Mouse (Mus musculus): ENCODE results near the gene Map4k3. TPM values are rescaled to one million over a fixed set of nuclear protein-coding genes. Genes with fewer than 3 reads are reported as not detected.
"Not testable (repeated sequence)": the region's sequence is repeated elsewhere in the genome, so short reads cannot be mapped to it uniquely, and the experiment has no call there.

Gene Map4k3
- total and polyA plus RNA-seq, 3 experiments: 3.2 to 4.1 TPM; not detected in 1

GRCm38 (mm10) chr17:80761191-80761590 lies 32.9 kb upstream of the Map4k3 start:
- H3K27me3 ChIP-seq (ENCODE audit: control insufficient read depth in 1 of 2, insufficient read depth in 2 of 2, low read length in 2 of 2); H3K9me3 ChIP-seq (replicated peaks; ENCODE audit: insufficient read depth, low read length); H3K79me2 ChIP-seq (ENCODE audit: control insufficient read depth, insufficient read depth, low read length, poor library complexity); H3K36me3 ChIP-seq (ENCODE audit: control insufficient read depth in 1 of 2, insufficient read depth in 2 of 2, low read length in 2 of 2); DNase-seq (ENCODE audit: low read depth, low spot score); H3K27ac ChIP-seq (ENCODE audit: control insufficient read depth, low read depth, low read length); H3K4me1 ChIP-seq (ENCODE audit: control insufficient read depth in 1 of 2, insufficient read depth in 2 of 2, low read length in 2 of 2); H3K4me3 ChIP-seq (ENCODE audit: control insufficient read depth in 1 of 2, insufficient read depth in 1 of 2, low read depth in 2 of 2, low read length in 2 of 2); H3K9ac ChIP-seq (ENCODE audit: control insufficient read depth, low read depth, low read length, poor library complexity, severe bottlenecking): not testable (repeated sequence)
- peak; percentile 66 for TF ChIP-seq ZNF384 (IDR thresholded peaks at IDR 0.05; ENCODE audit: low read depth, low read length)

DNA sequence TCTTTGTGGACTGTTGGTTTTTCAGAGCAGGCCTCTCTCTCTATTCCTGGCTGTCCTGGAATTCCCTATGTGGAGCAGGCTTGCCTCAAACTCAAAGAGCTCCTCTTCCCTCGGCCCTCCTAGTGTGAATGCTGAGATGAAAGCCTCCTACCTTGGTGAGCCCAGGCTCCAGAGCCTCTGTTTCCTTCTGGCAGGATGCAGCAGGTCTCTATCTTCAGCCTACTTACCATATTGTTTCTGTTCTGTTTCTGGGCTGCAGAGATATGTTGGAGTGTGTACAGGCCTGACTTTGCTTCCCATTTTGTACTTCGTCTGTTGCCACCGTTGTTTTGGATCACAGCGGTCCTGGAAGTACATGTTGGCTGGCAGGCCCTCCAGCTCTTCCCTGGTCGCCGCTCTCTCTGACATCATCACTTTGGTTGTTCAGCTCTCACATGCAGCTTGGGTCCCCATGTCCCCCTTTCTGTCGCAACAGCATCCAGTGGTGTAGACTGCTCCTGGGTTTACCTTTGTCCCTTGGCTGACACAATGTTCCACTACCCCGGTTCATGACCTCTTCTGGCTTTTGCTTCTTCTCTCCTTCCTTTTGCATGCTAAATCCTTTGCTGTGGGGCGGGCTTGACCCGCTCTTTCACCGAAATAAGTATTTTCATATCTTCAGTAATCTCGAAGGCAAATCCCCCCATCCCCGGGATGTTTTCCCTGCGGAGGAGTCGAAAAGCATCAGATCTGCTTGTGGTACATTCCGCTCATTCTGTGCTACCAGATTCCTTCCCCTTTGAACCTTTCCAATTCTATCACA lies 32.3 kb upstream of the Map4k3 start:
- no peak overlapping the region for H3K27ac ChIP-seq (ENCODE audit: control insufficient read depth, low read depth, low read length)
- peaks cover 0 to 5% of the 10 kb centered on the region in 2 experiments; a peak in 2 of 4 replicates for H3K36me3 ChIP-seq (ENCODE audit: control insufficient read depth in 1 of 2, insufficient read depth in 2 of 2, low read length in 2 of 2)

GRCm38 (mm10) chr17:80756043-80756442 lies 27.8 kb upstream of the Map4k3 start:
- no peak for TF ChIP-seq POLR2A (IDR thresholded peaks at IDR 0.05; ENCODE audit: control insufficient read depth in 1 of 2, insufficient read depth in 1 of 2, low read depth in 1 of 2, low read length in 2 of 2, poor library complexity in 1 of 2)
- no peak for TF ChIP-seq BHLHE40 (IDR thresholded peaks at IDR 0.05; ENCODE audit: borderline replicate concordance, low read depth, low read length)
- TF ChIP-seq ETS1 (IDR thresholded peaks at IDR 0.05; ENCODE audit: low read depth, low read length): no peak
- no peak for TF ChIP-seq E2F4 (IDR thresholded peaks at IDR 0.05; ENCODE audit: borderline replicate concordance, low read depth, low read length)
- no peak for TF ChIP-seq ELF1 (IDR thresholded peaks at IDR 0.05; ENCODE audit: low read depth, low read length)
- TF ChIP-seq MAZ (IDR thresholded peaks at IDR 0.05; ENCODE audit: low read depth, low read length): no peak
- no peak for DNase-seq (ENCODE audit: low read depth, low spot score)
- H3K9me3 ChIP-seq (replicated peaks; ENCODE audit: insufficient read depth, low read length): no peaks in the 10 kb centered on the region
- H3K36me3 ChIP-seq (ENCODE audit: control insufficient read depth in 1 of 2, insufficient read depth in 2 of 2, low read length in 2 of 2): no peaks in the 10 kb centered on the region
- no peaks in the 10 kb centered on the region for H3K79me2 ChIP-seq (ENCODE audit: control insufficient read depth, insufficient read depth, low read length, poor library complexity)
- H3K4me3 ChIP-seq (ENCODE audit: control insufficient read depth in 1 of 2, insufficient read depth in 1 of 2, low read depth in 2 of 2, low read length in 2 of 2): no peak overlapping the region
- no peak overlapping the region for H3K27ac ChIP-seq (ENCODE audit: control insufficient read depth, low read depth, low read length)
- H3K27me3 ChIP-seq (ENCODE audit: control insufficient read depth in 1 of 2, insufficient read depth in 2 of 2, low read length in 2 of 2): no peaks in the 10 kb centered on the region; a peak in 1 of 4 replicates
- H3K9ac ChIP-seq (ENCODE audit: control insufficient read depth, low read depth, low read length, poor library complexity, severe bottlenecking): no peak overlapping the region
- H3K4me1 ChIP-seq (ENCODE audit: control insufficient read depth in 1 of 2, insufficient read depth in 2 of 2, low read length in 2 of 2): no peaks in the 10 kb centered on the region

More for the DNA sequence above, 32.3 kb upstream of the Map4k3 start:
- Histone ChIP-seq H3K9ac (ENCODE audit: control insufficient read depth, low read depth, low read length, poor library complexity, severe bottlenecking) (no peak overlapping the region), H3K4me1 (ENCODE audit: control insufficient read depth in 1 of 2, insufficient read depth in 2 of 2, low read length in 2 of 2) (peaks cover 0 to 6% of the 10 kb centered on the region in 2 experiments; a peak in 2 of 4 replicates), H3K9me3 (replicated peaks; ENCODE audit: insufficient read depth, low read length) (no peaks in the 10 kb centered on the region), H3K4me3 (ENCODE audit: control insufficient read depth in 1 of 2, insufficient read depth in 1 of 2, low read depth in 2 of 2, low read length in 2 of 2) (no peak overlapping the region), H3K27me3 (ENCODE audit: control insufficient read depth in 1 of 2, insufficient read depth in 2 of 2, low read length in 2 of 2) (no peaks in the 10 kb centered on the region), H3K79me2 (ENCODE audit: control insufficient read depth, insufficient read depth, low read length, poor library complexity) (no peaks in the 10 kb centered on the region)
- no peak for DNase-seq (ENCODE audit: low read depth, low spot score)
- TF ChIP-seq MAFK (IDR thresholded peaks at IDR 0.05; ENCODE audit: borderline replicate concordance, low read depth, low read length) (no peak), SIN3A (IDR thresholded peaks at IDR 0.05; ENCODE audit: low read length) (no peak), BHLHE40 (IDR thresholded peaks at IDR 0.05; ENCODE audit: borderline replicate concordance, low read depth, low read length) (no peak)
